Mouse (Mus musculus) heart, adult 2 months (tissue): ENCODE data around the gene Nek6.

ENCODE experiments used
- CTCF ChIP-seq: fragments of 200-600 bp; IDR thresholded peaks from 2 replicates; pipeline ENCODE4 v1.8.1; 2022; ENCODE audit warnings: antibody characterized with exemption, mild to moderate bottlenecking, moderate library complexity
- EP300 ChIP-seq: fragments of 200-500 bp; IDR thresholded peaks from 2 replicates; pipeline ENCODE4 v1.6.1; 2011; ENCODE audit warnings: low read depth, low read length, control low read depth; ENCODE audit not compliant: insufficient read depth
- POLR2A ChIP-seq: fragments of 200-500 bp; IDR thresholded peaks from 2 replicates; pipeline ENCODE4 v1.6.1; 2011; ENCODE audit warnings: mild to moderate bottlenecking, low read depth, low read length, control low read depth; ENCODE audit not compliant: insufficient read depth

GRCm38 (mm10) chr2:38517045-38517444 lies 5.6 kb downstream of the Nek6 start:
- TF ChIP-seq POLR2A (no peak), CTCF (no peak), EP300 (no peak)
